7 mouse cellular contexts compared by ENCODE assay signal in genomic region chr19:45783933-45784576, GRCm38 (mm10). TPM values are rescaled to one million over a fixed set of nuclear protein-coding genes. Genes with fewer than 3 reads are reported as not detected.
A peak's percentile ranks its signal among the peaks of the same experiment; 100 is the strongest.
DNase-seq lines count a peak whose midpoint lies in the region; ATAC-seq and TF ChIP-seq lines count a peak whose summit lies in the region.

No protein-coding gene starts in this region.

- 32% methylated on average over 17 of the region's 17 CpGs for WGBS in neural tube, embryonic 11.5 days
- WGBS in forebrain, embryonic 11.5 days, result 30% methylated on average over 17 of the region's 17 CpGs
- 29% methylated on average over 17 of the region's 17 CpGs for WGBS in limb, embryonic 15.5 days
- whole genome bisulfite sequencing in small intestine, adult 2 months, result 29% methylated on average over 17 of the region's 17 CpGs

- H3K9ac ChIP-seq in neural tube, embryonic 11.5 days (ENCODE audit: low read length), result peak overlapping the region; percentile 42
- peak overlapping the region; percentile 54 for H3K9ac ChIP-seq in forebrain, embryonic 11.5 days (ENCODE audit: low read length)
- H3K9ac ChIP-seq in limb, embryonic 15.5 days, result peak overlapping the region; percentile 46

- H3K4me1 ChIP-seq in neural tube, embryonic 11.5 days (ENCODE audit: control insufficient read depth, insufficient read depth, low read length), result peaks cover 9% of the 10 kb centered on the region
- H3K4me1 ChIP-seq in forebrain, embryonic 11.5 days (replicated peaks; ENCODE audit: control insufficient read depth, insufficient read depth, low read length), result peaks cover 8% of the 10 kb centered on the region; the same call in 1 of the 2 replicates
- peaks cover 23% of the 10 kb centered on the region for H3K4me1 ChIP-seq in limb, embryonic 15.5 days
- H3K4me1 ChIP-seq in small intestine, adult 2 months (ENCODE audit: control insufficient read depth, insufficient read depth, insufficient read length, low read length), result peaks cover 8% of the 10 kb centered on the region

- peak overlapping the region; percentile 57 for H3K4me2 ChIP-seq in neural tube, embryonic 11.5 days (ENCODE audit: low read depth)
- peak overlapping the region; percentile 61 for H3K4me2 ChIP-seq in forebrain, embryonic 11.5 days (ENCODE audit: low read depth, low read length, severe bottlenecking)
- peak overlapping the region; percentile 48 for H3K4me2 ChIP-seq in limb, embryonic 15.5 days

- 0 out of 2 replicates have a peak, but pooled peaks cover 3% of the 10 kb centered on the region for H3K36me3 ChIP-seq in neural tube, embryonic 11.5 days (ENCODE audit: control insufficient read depth, insufficient read depth, low read length)
- no peaks in the 10 kb centered on the region; the same call in 1 of the 2 replicates for H3K36me3 ChIP-seq in forebrain, embryonic 11.5 days (ENCODE audit: control insufficient read depth, insufficient read depth, low read length)
- H3K36me3 ChIP-seq in limb, embryonic 15.5 days, result peaks cover 10% of the 10 kb centered on the region
- peaks cover 6% of the 10 kb centered on the region; the same call in 1 of the 2 replicates for H3K36me3 ChIP-seq in small intestine, adult 2 months (ENCODE audit: control insufficient read depth, insufficient read depth, low read length)

- no peak for TF ChIP-seq CTCF in small intestine, adult 2 months (IDR thresholded peaks at IDR 0.05; ENCODE audit: extremely low read depth, insufficient read length, insufficient replicate concordance, low read depth, low read length)

- DNase-seq in neural tube, embryonic 11.5 days (ENCODE audit: low spot score), result no peak
- no peak for DNase-seq in neural tube, embryonic 10.5 days (ENCODE audit: extremely low spot score, low spot score)
- no peak for DNase-seq in forebrain, embryonic 11.5 days (ENCODE audit: low spot score)
- no peak for DNase-seq in gastrocnemius, postnatal 14 days
- DNase-seq in urinary bladder, postnatal 4 days (ENCODE audit: low spot score in 2 of 2), result no peak

- TF ChIP-seq POLR2A in small intestine, adult 2 months (IDR thresholded peaks at IDR 0.05; ENCODE audit: low read depth, low read length), result no peak

- ATAC-seq in neural tube, embryonic 11.5 days (ENCODE audit: insufficient read depth, low FRiP score, low TSS enrichment), result no peak
- ATAC-seq in forebrain, embryonic 11.5 days (replicated peaks; ENCODE audit: low FRiP score), result no peak
- no peak for ATAC-seq in limb, embryonic 15.5 days (ENCODE audit: insufficient number of reproducible peaks, low FRiP score, low TSS enrichment, low read depth)

- intact Hi-C loops in gastrocnemius, postnatal 14 days (cut with DNase I; ENCODE audit: low total_unique reads), result no loop called here

- H3K27ac ChIP-seq in neural tube, embryonic 11.5 days (ENCODE audit: low read depth, low read length), result no peak overlapping the region
- no peak overlapping the region for H3K27ac ChIP-seq in forebrain, embryonic 11.5 days (ENCODE audit: low read depth, low read length)
- H3K27ac ChIP-seq in limb, embryonic 15.5 days, result peak overlapping the region; percentile 97
- peak overlapping the region; percentile 43; the same call in 1 of the 2 replicates for H3K27ac ChIP-seq in small intestine, adult 2 months (ENCODE audit: insufficient read depth, low read depth, low read length)

- no peaks in the 10 kb centered on the region for H3K9me3 ChIP-seq in neural tube, embryonic 11.5 days (ENCODE audit: control insufficient read depth, low read length)
- no peaks in the 10 kb centered on the region for H3K9me3 ChIP-seq in forebrain, embryonic 11.5 days (ENCODE audit: control insufficient read depth, low read length)
- no peaks in the 10 kb centered on the region for H3K9me3 ChIP-seq in limb, embryonic 15.5 days

- H3K4me3 ChIP-seq in neural tube, embryonic 11.5 days (ENCODE audit: low read depth, low read length), result peak overlapping the region; percentile 100
- peak overlapping the region; percentile 30 for H3K4me3 ChIP-seq in forebrain, embryonic 11.5 days (ENCODE audit: low read depth, low read length)
- peak overlapping the region; percentile 79 for H3K4me3 ChIP-seq in limb, embryonic 15.5 days
- H3K4me3 ChIP-seq in small intestine, adult 2 months (ENCODE audit: low read depth, low read length), result peak overlapping the region; percentile 55

- no peaks in the 10 kb centered on the region for H3K27me3 ChIP-seq in neural tube, embryonic 11.5 days (ENCODE audit: control insufficient read depth, insufficient read depth, low read length)
- H3K27me3 ChIP-seq in forebrain, embryonic 11.5 days (ENCODE audit: control insufficient read depth, insufficient read depth, low read length), result no peaks in the 10 kb centered on the region
- no peaks in the 10 kb centered on the region for H3K27me3 ChIP-seq in limb, embryonic 15.5 days
- no peaks in the 10 kb centered on the region for H3K27me3 ChIP-seq in small intestine, adult 2 months (ENCODE audit: control insufficient read depth, insufficient read depth, low read length)

RNA-seq across cellular contexts. Expression of gene Mgea5, which starts 0.4 kb away (rescaled TPM):
- 65.8 and 69.7 TPM in 2 replicates for polyA plus RNA-seq in neural tube, embryonic 11.5 days (2014; fragmentation: Nextera tagmentation; extraction: Ambion mirVana)
- 83.4 and 88.9 TPM in 2 replicates for polyA plus RNA-seq in forebrain, embryonic 11.5 days (2014; fragmentation: Nextera tagmentation; extraction: Ambion mirVana)
- polyA plus RNA-seq in limb, embryonic 15.5 days (2015; fragmentation: Nextera tagmentation; extraction: Ambion mirVana), result 40.5 and 47.3 TPM in 2 replicates
- polyA plus RNA-seq in small intestine, adult 2 months (2012; rRNA removed), result 3.4 and 8.3 TPM in 2 replicates
- 10 to 100 TPM; 28.6 to 29.6 TPM for total RNA-seq in gastrocnemius, postnatal 14 days (2021)

RNA-seq across cellular contexts. Expression of gene Kcnip2, which starts 31.8 kb away (rescaled TPM):
- polyA plus RNA-seq in neural tube, embryonic 11.5 days (2014; fragmentation: Nextera tagmentation; extraction: Ambion mirVana), result 2.3 and 4.4 TPM in 2 replicates
- polyA plus RNA-seq in forebrain, embryonic 11.5 days (2014; fragmentation: Nextera tagmentation; extraction: Ambion mirVana), result 0.76 and 1.5 TPM in 2 replicates
- polyA plus RNA-seq in limb, embryonic 15.5 days (2015; fragmentation: Nextera tagmentation; extraction: Ambion mirVana), result 0.65 and 0.69 TPM in 2 replicates
- polyA plus RNA-seq in small intestine, adult 2 months (2012; rRNA removed), result 5.9 and 6.5 TPM in 2 replicates
- under 1 TPM; 0.16 to 0.74 TPM for total RNA-seq in gastrocnemius, postnatal 14 days (2021)

RNA-seq across cellular contexts. Expression of gene Npm3, which starts 34.7 kb away (rescaled TPM):
- polyA plus RNA-seq in neural tube, embryonic 11.5 days (2014; fragmentation: Nextera tagmentation; extraction: Ambion mirVana), result 10.1 and 10.5 TPM in 2 replicates
- polyA plus RNA-seq in forebrain, embryonic 11.5 days (2014; fragmentation: Nextera tagmentation; extraction: Ambion mirVana), result 13.1 and 18.2 TPM in 2 replicates
- polyA plus RNA-seq in limb, embryonic 15.5 days (2015; fragmentation: Nextera tagmentation; extraction: Ambion mirVana), result 12.4 and 20.6 TPM in 2 replicates
- 12.9 and 24.5 TPM in 2 replicates for polyA plus RNA-seq in small intestine, adult 2 months (2012; rRNA removed)
- total RNA-seq in gastrocnemius, postnatal 14 days (2021), result 10 to 100 TPM; 10.4 to 15.8 TPM

RNA-seq across cellular contexts. Expression of gene Fgf8, which starts 41.3 kb away (rescaled TPM):
- 0.23 and 0.72 TPM in 2 replicates for polyA plus RNA-seq in neural tube, embryonic 11.5 days (2014; fragmentation: Nextera tagmentation; extraction: Ambion mirVana)
- 18.3 and 22.2 TPM in 2 replicates for polyA plus RNA-seq in forebrain, embryonic 11.5 days (2014; fragmentation: Nextera tagmentation; extraction: Ambion mirVana)
- polyA plus RNA-seq in limb, embryonic 15.5 days (2015; fragmentation: Nextera tagmentation; extraction: Ambion mirVana), result 0.31 and 0.51 TPM in 2 replicates
- polyA plus RNA-seq in small intestine, adult 2 months (2012; rRNA removed), result not detected in 2 replicates
- total RNA-seq in gastrocnemius, postnatal 14 days (2021), result not detected

Comparison
In these comparisons a context has a peak if more than half of its experiments do, and no peak if none do; other contexts are left out.
1. H3K27ac ChIP-seq: peak in limb, embryonic 15.5 days (single experiment) and small intestine, adult 2 months (single experiment); none in neural tube, embryonic 11.5 days (single experiment) and forebrain, embryonic 11.5 days (single experiment).
2. H3K4me3 ChIP-seq: peak in every context shown above with its lines; median percentile 100 in neural tube, embryonic 11.5 days; 79 in limb, embryonic 15.5 days; 55 in small intestine, adult 2 months; 30 in forebrain, embryonic 11.5 days.
3. Peak in every context shown above with its lines, with median percentiles within 50 percentile points of each other: H3K4me2 ChIP-seq and H3K9ac ChIP-seq.